Mouse (Mus musculus) ES-E14 (cell line): ENCODE data around the gene Slc35a3.

Experiments used
- CHD2 ChIP-seq: IDR thresholded peaks from 2 replicates; pipeline ENCODE4 v1.6.1; 2014; ENCODE audit warnings: mild to moderate bottlenecking, low read depth, low read length, inconsistent platforms
- HCFC1 ChIP-seq: IDR thresholded peaks from 2 replicates; pipeline ENCODE4 v1.6.1; 2012; ENCODE audit warnings: low read length, inconsistent platforms, borderline replicate concordance; ENCODE audit not compliant: insufficient read depth
- MAFK ChIP-seq: IDR thresholded peaks from 2 replicates; pipeline ENCODE4 v1.6.1; 2014; ENCODE audit warnings: mild to moderate bottlenecking, low read depth, low read length, inconsistent platforms; ENCODE audit not compliant: insufficient read depth
- ZC3H11A ChIP-seq: IDR thresholded peaks from 2 replicates; pipeline ENCODE4 v1.6.1; 2012; ENCODE audit warnings: low read depth, mild to moderate bottlenecking, inconsistent platforms, low read length, borderline replicate concordance
- ZNF384 ChIP-seq: IDR thresholded peaks from 2 replicates; pipeline ENCODE4 v1.6.1; 2012; ENCODE audit warnings: low read depth, low read length, inconsistent platforms

- TF ChIP-seq CHD2: no peak
- TF ChIP-seq ZNF384: no peak
- no peak for TF ChIP-seq MAFK
- TF ChIP-seq HCFC1: no peak
- TF ChIP-seq ZC3H11A: no peak
These were observed 17.5 kb downstream of the Slc35a3 start for GRCm38 (mm10) chr3:116694955-116695665.
